Mouse (Mus musculus) forebrain, embryonic 16.5 days (tissue): ENCODE results near the gene Glrp1. TPM values are rescaled to one million over a fixed set of nuclear protein-coding genes. Genes with fewer than 3 reads are reported as not detected.
A peak's percentile ranks its signal among the peaks of the same experiment; 100 is the strongest.

Experiments
- ATAC-seq: fragments of 200-750 bp; cut with Nextera tagmentation; 2 replicates; pipeline ENCODE4 v1.8.0; 2017; ENCODE audit warnings: mild to moderate bottlenecking, moderate library complexity
- H3K27ac ChIP-seq: fragments of 300-500 bp; sonication (generic); 2 replicates; pipeline ENCODE4 v1.5.1; 2014; ENCODE audit warnings: low read length, control low read depth
- H3K27me3 ChIP-seq: fragments of 300-500 bp; sonication (generic); replicated peaks from 2 replicates; pipeline ENCODE4 v1.6.1; 2014; ENCODE audit warnings: low read length; ENCODE audit not compliant: control insufficient read depth, insufficient read depth
- H3K36me3 ChIP-seq: fragments of 300-500 bp; sonication (generic); 2 replicates; pipeline ENCODE4 v1.6.1; 2014; ENCODE audit not compliant: control insufficient read depth, insufficient read depth
- H3K4me1 ChIP-seq: fragments of 300-500 bp; sonication (generic); replicated peaks from 2 replicates; pipeline ENCODE4 v1.6.1; 2014; ENCODE audit warnings: low read length; ENCODE audit not compliant: control insufficient read depth, insufficient read depth
- H3K4me2 ChIP-seq: fragments of 300-500 bp; sonication (generic); 2 replicates; pipeline ENCODE4 v1.6.1; 2014; ENCODE audit warnings: mild to moderate bottlenecking, low read length, control low read depth
- H3K4me3 ChIP-seq: fragments of 300-500 bp; sonication (generic); replicated peaks from 2 replicates; pipeline ENCODE4 v1.5.1; 2014; ENCODE audit warnings: mild to moderate bottlenecking, low read length, control low read depth
- H3K9ac ChIP-seq: fragments of 300-500 bp; sonication (generic); replicated peaks from 2 replicates; pipeline ENCODE4 v1.6.1; 2014; ENCODE audit warnings: low read depth, low read length, control low read depth
- H3K9me3 ChIP-seq: fragments of 300-500 bp; sonication (generic); 2 replicates; pipeline ENCODE4 v1.6.1; 2016; ENCODE audit warnings: low read length; ENCODE audit not compliant: control insufficient read depth
- WGBS: fragments of 180-500 bp; shearing (Covaris S2); extraction: QIAGEN DNeasy Blood & Tissue Kit; methylation state at CpG from one replicate; pipeline ENCODE4 v1.1.7; 2014; 5-methylcytosine and 5-hydroxymethylcytosine counted together
- polyA plus RNA-seq: library from polyadenylated mRNA; unstranded; fragments of >200 nt; fragmentation: Nextera tagmentation; extraction: Ambion mirVana; gene quantifications from 2 replicates; pipeline ENCODE4 v1.2.1, GENCODE M21; 2015

The Glrp1 gene
- polyA plus RNA-seq, 1 experiment from 2014 or later, result not detected

DNA sequence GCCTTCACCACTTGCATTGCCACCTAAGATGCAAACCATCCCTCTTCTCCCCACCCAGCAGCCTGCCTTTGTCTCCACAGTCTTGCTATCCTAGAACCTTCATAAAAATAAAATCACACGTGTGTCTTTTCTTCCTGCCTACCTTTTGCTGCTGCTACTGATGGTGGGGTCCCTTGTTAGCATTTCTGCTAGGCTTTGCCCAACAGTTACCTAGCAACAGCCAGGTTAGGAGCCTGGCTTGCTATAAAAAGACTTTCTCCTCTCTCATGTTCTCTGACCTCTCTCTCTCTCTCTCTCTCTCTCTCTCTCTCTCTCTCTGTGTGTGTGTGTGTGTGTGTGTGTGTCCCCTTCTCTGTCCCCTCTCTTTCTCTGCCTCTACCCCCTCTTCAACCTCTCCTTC lies 48.8 kb downstream of the Glrp1 start:
- Histone ChIP-seq H3K9me3 (peaks cover 3% of the 10 kb centered on the region; the same call in 1 of the 2 replicates), H3K9ac (no peak overlapping the region), H3K27ac (no peak overlapping the region), H3K36me3 (no peaks in the 10 kb centered on the region), H3K27me3 (no peaks in the 10 kb centered on the region), H3K4me2 (no peak overlapping the region), H3K4me1 (no peaks in the 10 kb centered on the region), H3K4me3 (no peak overlapping the region)
- ATAC-seq, result no peak
- WGBS, result 33% methylated on average over 1 of the region's 1 CpGs

DNA sequence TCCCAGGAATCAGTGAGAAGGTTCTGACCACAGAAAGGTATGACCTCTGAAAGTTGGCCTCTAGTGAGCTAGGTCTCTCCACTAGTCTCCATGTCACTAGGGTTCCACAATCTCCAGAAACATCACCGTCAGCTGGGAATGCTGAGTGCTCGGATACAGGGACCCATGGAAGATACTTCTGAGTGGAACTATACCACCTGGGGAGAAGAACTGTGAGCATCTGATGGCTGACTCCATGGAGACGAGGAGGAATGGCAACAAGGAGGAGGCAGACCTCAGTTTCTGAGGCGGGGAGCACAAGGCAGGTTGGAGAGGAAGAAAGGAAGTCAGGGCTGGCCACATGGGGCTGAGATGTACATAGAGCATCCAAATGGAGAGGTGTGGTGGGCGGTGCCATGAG lies 50.2 kb downstream of the Glrp1 start:
- WGBS, result 83% methylated on average over 5 of the region's 5 CpGs
- Histone ChIP-seq H3K27ac (no peak overlapping the region), H3K9me3 (peaks cover 3% of the 10 kb centered on the region; the same call in 1 of the 2 replicates), H3K9ac (no peak overlapping the region), H3K27me3 (no peaks in the 10 kb centered on the region), H3K4me1 (no peaks in the 10 kb centered on the region), H3K36me3 (no peaks in the 10 kb centered on the region), H3K4me2 (no peak overlapping the region), H3K4me3 (no peak overlapping the region)
- no peak for ATAC-seq

DNA sequence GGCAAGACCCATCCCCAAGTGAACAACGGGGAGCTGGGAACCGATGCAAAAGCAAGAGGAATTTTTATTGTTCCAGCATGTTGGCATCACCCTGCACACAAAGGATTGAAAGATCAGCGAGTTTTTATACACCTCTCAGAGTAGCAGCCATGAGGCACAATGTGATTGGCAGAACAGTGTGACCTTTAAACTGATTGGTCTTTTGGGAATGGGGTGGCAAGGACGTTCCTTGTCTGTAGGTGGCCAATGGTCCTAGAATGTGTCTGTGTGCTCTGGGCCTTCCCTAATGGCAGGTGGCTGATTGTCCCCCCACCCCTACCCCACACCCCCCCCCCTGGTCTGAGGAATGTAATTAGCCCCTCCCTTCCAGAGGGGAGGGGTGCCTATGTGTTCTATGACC lies 50.7 kb downstream of the Glrp1 start:
- Histone ChIP-seq H3K4me3 (no peak overlapping the region), H3K4me1 (no peaks in the 10 kb centered on the region), H3K27me3 (no peaks in the 10 kb centered on the region), H3K36me3 (no peaks in the 10 kb centered on the region), H3K27ac (no peak overlapping the region), H3K4me2 (no peak overlapping the region), H3K9me3 (peaks cover 3% of the 10 kb centered on the region; the same call in 1 of the 2 replicates), H3K9ac (no peak overlapping the region)
- 88% methylated on average over 4 of the region's 4 CpGs for WGBS
- ATAC-seq, result no peak

DNA sequence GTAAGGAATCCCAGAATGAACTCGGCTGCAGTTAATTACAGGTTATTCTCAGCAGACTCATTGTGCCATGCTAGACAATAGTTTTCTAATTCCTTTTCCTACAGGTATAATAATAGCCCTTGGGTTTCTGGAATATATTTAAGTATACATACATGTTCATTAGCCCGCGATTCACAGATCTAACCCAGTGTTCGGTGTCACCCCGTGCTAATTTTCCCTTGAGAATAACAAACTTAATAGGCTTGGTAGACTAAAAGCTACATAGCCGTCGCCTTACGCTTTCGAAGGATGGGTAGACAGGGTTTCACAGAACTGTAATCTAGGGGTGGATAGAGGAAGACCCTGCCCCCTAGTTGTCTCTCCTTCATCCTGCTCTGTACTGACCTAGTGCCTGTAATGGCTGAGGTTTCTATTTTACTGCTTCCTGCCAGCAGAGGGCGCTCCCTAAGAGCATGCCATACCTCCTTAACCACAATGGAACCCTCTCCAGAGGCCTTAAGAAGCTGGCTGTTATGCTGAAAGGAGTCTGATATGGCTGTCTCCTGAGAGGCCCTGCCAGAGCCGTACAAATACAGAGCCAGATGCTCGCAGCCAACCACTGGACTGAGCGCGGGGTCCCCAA lies 53.3 kb downstream of the Glrp1 start:
- Histone ChIP-seq H3K9ac (no peak overlapping the region), H3K4me2 (no peak overlapping the region), H3K27me3 (no peaks in the 10 kb centered on the region), H3K36me3 (no peaks in the 10 kb centered on the region), H3K4me1 (no peaks in the 10 kb centered on the region), H3K27ac (no peak overlapping the region), H3K9me3 (peaks cover 3% of the 10 kb centered on the region; the same call in 1 of the 2 replicates), H3K4me3 (no peak overlapping the region)
- WGBS, result 46% methylated on average over 14 of the region's 14 CpGs
- peak; percentile 72 for ATAC-seq

DNA sequence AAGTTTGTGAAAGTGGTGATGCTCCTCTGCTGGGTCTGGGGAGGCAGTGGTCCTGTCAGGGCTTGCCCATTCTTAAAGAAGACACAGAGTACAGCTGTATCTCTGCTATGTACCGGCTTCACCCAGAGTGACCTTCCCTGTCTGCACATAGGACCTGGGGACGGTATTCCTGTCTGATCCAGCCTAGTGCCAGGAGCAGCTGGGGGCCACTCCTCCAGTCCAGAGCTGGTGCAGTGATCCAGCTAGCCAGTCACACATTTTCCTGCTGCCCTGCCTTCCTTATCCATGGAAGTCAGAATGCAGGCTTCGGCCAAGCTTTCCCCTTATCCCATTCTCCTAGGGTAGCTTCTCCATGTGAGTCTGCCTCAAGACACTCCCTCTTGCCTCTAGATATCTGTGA lies 54.1 kb downstream of the Glrp1 start:
- H3K9me3 ChIP-seq, result peaks cover 3% of the 10 kb centered on the region; the same call in 1 of the 2 replicates
- H3K4me1 ChIP-seq, result no peaks in the 10 kb centered on the region
- H3K4me2 ChIP-seq, result no peak overlapping the region
- no peak overlapping the region for H3K27ac ChIP-seq
- no peaks in the 10 kb centered on the region for H3K27me3 ChIP-seq
- no peak for ATAC-seq
- 81% methylated on average over 3 of the region's 3 CpGs for WGBS
- no peak overlapping the region for H3K4me3 ChIP-seq
- H3K36me3 ChIP-seq, result no peaks in the 10 kb centered on the region
- no peak overlapping the region for H3K9ac ChIP-seq

DNA sequence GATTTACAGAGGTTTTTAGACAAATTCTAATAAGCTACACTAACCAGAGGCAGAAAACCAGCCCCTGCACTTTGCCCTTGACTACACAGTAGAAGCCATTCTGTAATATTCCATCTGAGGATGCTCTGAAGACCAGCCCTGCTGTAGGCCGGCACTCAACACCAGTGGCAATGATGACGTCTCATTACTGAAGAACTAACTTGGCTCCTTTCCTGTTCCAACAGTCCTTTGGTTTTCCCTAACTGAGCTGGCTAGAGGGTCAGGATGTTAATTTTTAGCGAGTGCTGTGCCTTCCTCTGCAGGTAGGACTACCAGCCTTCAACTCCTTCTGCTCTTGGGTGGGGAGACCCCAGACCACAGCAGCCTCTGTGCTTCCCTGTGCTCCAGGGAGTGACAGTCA lies 55.2 kb downstream of the Glrp1 start:
- Histone ChIP-seq H3K27me3 (no peaks in the 10 kb centered on the region), H3K27ac (no peak overlapping the region), H3K9ac (no peak overlapping the region), H3K9me3 (peaks cover 3% of the 10 kb centered on the region; the same call in 1 of the 2 replicates), H3K4me1 (no peaks in the 10 kb centered on the region), H3K4me2 (no peak overlapping the region), H3K4me3 (no peak overlapping the region), H3K36me3 (no peaks in the 10 kb centered on the region)
- WGBS, result 57% methylated on average over 3 of the region's 3 CpGs
- ATAC-seq, result no peak

DNA sequence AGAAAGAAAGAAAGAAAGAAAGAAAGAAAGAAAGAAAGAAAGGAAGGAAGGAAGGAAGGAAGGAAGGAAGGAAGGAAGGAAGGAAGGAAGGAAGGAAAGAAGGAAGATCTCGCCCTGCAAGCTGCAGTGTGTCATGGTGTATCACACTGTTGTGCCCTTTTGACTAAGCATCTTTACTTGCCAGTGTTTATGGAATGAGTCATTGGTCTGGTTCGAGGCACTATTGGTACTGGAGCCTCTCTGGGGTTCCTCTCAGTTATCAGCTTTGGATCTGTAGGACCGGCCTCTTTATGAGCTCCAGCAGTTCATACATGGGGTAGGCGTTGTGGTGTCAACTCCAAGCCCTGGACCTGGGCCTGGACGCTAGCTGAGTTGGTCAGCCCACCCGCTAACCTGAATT lies 57.7 kb downstream of the Glrp1 start:
- Histone ChIP-seq H3K36me3 (no peaks in the 10 kb centered on the region), H3K4me1 (no peaks in the 10 kb centered on the region; the same call in 1 of the 2 replicates), H3K27ac (no peak overlapping the region), H3K27me3 (no peaks in the 10 kb centered on the region), H3K9me3 (no peaks in the 10 kb centered on the region), H3K9ac (no peak overlapping the region), H3K4me2 (no peak overlapping the region), H3K4me3 (no peak overlapping the region)
- ATAC-seq, result no peak
- WGBS, result 91% methylated on average over 6 of the region's 6 CpGs

DNA sequence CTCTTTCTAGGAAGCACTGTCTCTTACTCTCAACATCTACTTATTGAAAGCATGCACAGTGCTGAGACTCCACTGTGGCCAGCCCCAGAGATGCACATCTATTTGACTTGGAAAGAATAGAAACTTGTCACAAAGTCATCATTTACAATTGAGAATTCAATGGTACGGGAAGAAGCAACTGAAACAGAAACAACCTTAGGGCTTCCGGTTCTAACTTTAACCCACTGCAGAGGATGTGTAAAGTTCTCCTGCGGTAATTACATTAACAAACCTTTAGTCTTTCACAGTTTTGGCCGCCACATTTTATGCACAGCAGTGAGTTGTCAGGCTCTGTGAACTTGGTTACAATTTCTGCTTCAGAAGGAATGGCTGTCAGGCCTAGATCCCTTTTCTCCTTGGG lies 59.2 kb downstream of the Glrp1 start:
- no peak for ATAC-seq
- 84% methylated on average over 4 of the region's 4 CpGs for WGBS
- H3K36me3 ChIP-seq, result no peaks in the 10 kb centered on the region

More for the DNA sequence above, 59.2 kb downstream of the Glrp1 start:
- Histone ChIP-seq H3K4me3 (no peak overlapping the region), H3K4me1 (peaks cover 2% of the 10 kb centered on the region; the same call in 1 of the 2 replicates), H3K4me2 (no peak overlapping the region), H3K27me3 (no peaks in the 10 kb centered on the region), H3K27ac (no peak overlapping the region), H3K9ac (no peak overlapping the region), H3K9me3 (no peaks in the 10 kb centered on the region)
